Mouse (Mus musculus): Measurements from ENCODE around the gene Gm17416.

Gene Gm17416

GRCm38 (mm10) chr2:152607746-152608145, 38.6 kb downstream of the Gm17416 start:
- DNase-seq, result no peak

- DNase-seq, result no peak
Observed at GRCm38 (mm10) chr2:152608719-152609118, 39.6 kb downstream of the Gm17416 start.

- no peak for DNase-seq
Observed at GRCm38 (mm10) chr2:152612193-152612592, 43.1 kb downstream of the Gm17416 start.

GRCm38 (mm10) chr2:152615563-152615962, 46.4 kb downstream of the Gm17416 start:
- DNase-seq, result peak; percentile 40

- DNase-seq, result no peak
Observed at GRCm38 (mm10) chr2:152616470-152616869, 47.3 kb downstream of the Gm17416 start.

GRCm38 (mm10) chr2:152617374-152617773, 48.2 kb downstream of the Gm17416 start:
- DNase-seq, result peak; percentile 66

Data from thymus, postnatal 4 days (tissue).